Mouse (Mus musculus): ENCODE data around the gene Smpdl3b.

- TF ChIP-seq CHD2 (IDR thresholded peaks at IDR 0.05; ENCODE audit: low read length), result no peak; the same call in 1 of the 2 replicates
- TF ChIP-seq MAZ (IDR thresholded peaks at IDR 0.05; ENCODE audit: low read depth, low read length), result no peak
- no peak for TF ChIP-seq MAFK (IDR thresholded peaks at IDR 0.05; ENCODE audit: insufficient replicate concordance, low read length)
- TF ChIP-seq NRF1 (IDR thresholded peaks at IDR 0.05; ENCODE audit: low read depth, low read length), result no peak
These were observed 9.3 kb downstream of the Smpdl3b start for GRCm38 (mm10) chr4:132747664-132748259.

Measured in CH12.LX (cell line).